Mouse (Mus musculus): ENCODE results near the gene Hoxb5. TPM values are rescaled to one million over a fixed set of nuclear protein-coding genes. Genes with fewer than 3 reads are reported as not detected.

Hoxb5 gene
- total and polyA plus RNA-seq, 3 experiments = 0.18 to 0.23 TPM; not detected in 1

- H3K4me1 ChIP-seq (ENCODE audit: control insufficient read depth, insufficient read depth, low read length) = no peaks in the 10 kb centered on the region
- H3K27me3 ChIP-seq (ENCODE audit: control insufficient read depth, insufficient read depth, low read length) = peaks cover 12% of the 10 kb centered on the region
- H3K79me2 ChIP-seq (replicated peaks; ENCODE audit: control insufficient read depth, insufficient read depth, low read length) = no peaks in the 10 kb centered on the region
- intact Hi-C loops (cut with DNase I) = loop anchor here (5.0 kb wide), 1 partner anchor 57 kb away; no protein-coding TSS in a partner anchor
- H3K9ac ChIP-seq (ENCODE audit: low read depth, low read length) = no peak overlapping the region
- no peak overlapping the region for H3K27ac ChIP-seq
- 81% methylated on average over 2 of the region's 2 CpGs for WGBS
- TF ChIP-seq POLR2A (IDR thresholded peaks at IDR 0.05; ENCODE audit: insufficient read depth, low read depth, low read length) (no peak), EP300 (IDR thresholded peaks at IDR 0.05; ENCODE audit: insufficient read depth, low read depth, low read length) (no peak), CTCF (IDR thresholded peaks at IDR 0.05) (no peak)
- H3K36me3 ChIP-seq (ENCODE audit: control insufficient read depth, insufficient read depth, low read length) = no peaks in the 10 kb centered on the region
- DNase-seq = no peak
- no peak overlapping the region for H3K4me3 ChIP-seq
These were observed 47.7 kb downstream of the Hoxb5 start for GRCm38 (mm10) chr11:96350791-96351190.

DNA sequence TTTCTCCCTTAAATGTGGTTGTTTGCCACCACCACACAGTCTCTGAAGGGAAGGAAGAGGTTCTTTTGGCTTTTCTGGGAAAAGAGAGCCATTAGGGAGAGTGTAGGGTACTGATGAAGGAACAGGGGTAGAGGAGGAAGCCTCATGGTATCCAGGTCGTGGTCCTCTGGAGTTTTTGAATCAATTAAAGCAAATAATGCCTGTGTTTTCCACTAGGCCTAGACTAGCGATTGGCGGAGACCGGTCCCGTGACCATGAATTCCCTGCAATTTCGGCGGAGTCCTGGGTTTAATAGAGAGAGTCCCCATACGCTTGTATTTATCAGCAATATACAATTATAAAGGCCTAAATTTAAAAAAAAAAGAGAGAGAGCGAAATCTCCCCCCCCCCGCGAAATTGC is 48.2 kb downstream of the Hoxb5 start:
- Histone ChIP-seq H3K4me1 (ENCODE audit: control insufficient read depth, insufficient read depth, low read length) (no peaks in the 10 kb centered on the region), H3K36me3 (ENCODE audit: control insufficient read depth, insufficient read depth, low read length) (no peaks in the 10 kb centered on the region), H3K79me2 (replicated peaks; ENCODE audit: control insufficient read depth, insufficient read depth, low read length) (no peaks in the 10 kb centered on the region), H3K4me3 (no peak overlapping the region; the same call in 1 of the 2 replicates), H3K9ac (ENCODE audit: low read depth, low read length) (no peak overlapping the region), H3K27ac (peak overlapping the region; percentile 15; the same call in 1 of the 2 replicates), H3K27me3 (ENCODE audit: control insufficient read depth, insufficient read depth, low read length) (peaks cover 7% of the 10 kb centered on the region; the same call in 1 of the 2 replicates)
- DNase-seq = no peak
- WGBS = 39% methylated on average over 11 of the region's 11 CpGs
- intact Hi-C loops (cut with DNase I) = loop anchor here (5.0 kb wide), 1 partner anchor 56 kb away; no protein-coding TSS in a partner anchor
- TF ChIP-seq POLR2A (IDR thresholded peaks at IDR 0.05; ENCODE audit: insufficient read depth, low read depth, low read length) = no peak
- no peak for TF ChIP-seq EP300 (IDR thresholded peaks at IDR 0.05; ENCODE audit: insufficient read depth, low read depth, low read length)
- TF ChIP-seq CTCF (IDR thresholded peaks at IDR 0.05) = no peak

GRCm38 (mm10) chr11:96351831-96352230 is 48.7 kb downstream of the Hoxb5 start:
- Histone ChIP-seq H3K27me3 (ENCODE audit: control insufficient read depth, insufficient read depth, low read length) (peaks cover 7% of the 10 kb centered on the region; the same call in 1 of the 2 replicates), H3K4me1 (ENCODE audit: control insufficient read depth, insufficient read depth, low read length) (no peaks in the 10 kb centered on the region), H3K27ac (peak overlapping the region; percentile 75), H3K9ac (ENCODE audit: low read depth, low read length) (peak overlapping the region; percentile 48), H3K36me3 (ENCODE audit: control insufficient read depth, insufficient read depth, low read length) (no peaks in the 10 kb centered on the region), H3K4me3 (peak overlapping the region; percentile 46), H3K79me2 (replicated peaks; ENCODE audit: control insufficient read depth, insufficient read depth, low read length) (no peaks in the 10 kb centered on the region)
- WGBS = 8% methylated on average over 22 of the region's 22 CpGs
- no peak for TF ChIP-seq EP300 (IDR thresholded peaks at IDR 0.05; ENCODE audit: insufficient read depth, low read depth, low read length)
- no peak for TF ChIP-seq CTCF (IDR thresholded peaks at IDR 0.05)
- TF ChIP-seq POLR2A (IDR thresholded peaks at IDR 0.05; ENCODE audit: insufficient read depth, low read depth, low read length) = no peak
- intact Hi-C loops (cut with DNase I) = loop anchor here (2.0 to 5.0 kb wide), 2 partner anchors 37 to 55 kb away; no protein-coding TSS in a partner anchor
- peak in 1 of 2 experiments; percentile 33 for DNase-seq

DNA sequence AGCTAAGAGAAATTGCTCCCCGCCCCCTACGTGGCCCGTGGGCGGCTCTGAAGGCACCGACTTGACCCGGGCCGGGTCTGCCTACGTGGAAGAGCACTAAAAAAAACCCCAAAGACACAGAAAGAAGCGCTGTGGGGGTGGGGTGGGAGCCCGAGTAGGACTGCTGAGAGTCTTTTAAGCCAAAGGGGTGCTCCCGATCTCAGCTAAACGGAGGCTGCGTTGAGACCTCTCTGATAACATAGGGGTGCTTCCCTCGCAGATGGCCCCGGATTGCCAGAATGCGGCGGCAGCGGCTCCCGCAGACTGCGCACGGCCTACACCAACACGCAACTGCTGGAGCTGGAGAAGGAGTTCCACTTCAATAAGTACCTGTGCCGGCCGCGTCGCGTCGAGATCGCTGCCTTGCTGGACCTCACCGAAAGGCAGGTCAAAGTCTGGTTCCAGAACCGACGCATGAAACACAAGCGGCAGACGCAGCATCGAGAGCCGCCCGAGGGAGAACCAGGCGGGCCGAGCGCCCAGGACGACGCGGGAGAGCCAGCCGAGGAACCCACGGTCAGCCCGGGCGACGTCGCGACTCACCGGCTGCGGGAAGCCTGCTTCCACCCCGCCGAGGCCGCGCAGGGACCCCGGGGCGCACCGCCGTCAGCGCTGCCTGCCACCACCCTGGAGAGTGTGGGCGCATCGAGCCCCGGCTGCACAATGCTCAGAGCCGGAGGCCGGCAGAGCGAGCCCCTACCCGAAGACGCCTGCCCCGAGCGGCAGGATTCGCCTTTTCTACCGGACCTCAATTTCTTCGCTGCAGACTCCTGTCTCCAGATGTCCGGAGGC is 49.8 kb downstream of the Hoxb5 start:
- 2% methylated on average over 75 of the region's 75 CpGs for WGBS
- Histone ChIP-seq H3K36me3 (ENCODE audit: control insufficient read depth, insufficient read depth, low read length) (no peaks in the 10 kb centered on the region), H3K4me3 (peak overlapping the region; percentile 46), H3K27me3 (ENCODE audit: control insufficient read depth, insufficient read depth, low read length) (peaks cover 9% of the 10 kb centered on the region; the same call in 1 of the 2 replicates), H3K27ac (peak overlapping the region; percentile 75), H3K79me2 (replicated peaks; ENCODE audit: control insufficient read depth, insufficient read depth, low read length) (no peaks in the 10 kb centered on the region), H3K9ac (ENCODE audit: low read depth, low read length) (peak overlapping the region; percentile 53), H3K4me1 (ENCODE audit: control insufficient read depth, insufficient read depth, low read length) (no peaks in the 10 kb centered on the region)
- no peak for TF ChIP-seq POLR2A (IDR thresholded peaks at IDR 0.05; ENCODE audit: insufficient read depth, low read depth, low read length)
- TF ChIP-seq CTCF (IDR thresholded peaks at IDR 0.05) = no peak
- no peak for TF ChIP-seq EP300 (IDR thresholded peaks at IDR 0.05; ENCODE audit: insufficient read depth, low read depth, low read length)
- intact Hi-C loops (cut with DNase I) = loop anchor here (2.0 to 5.0 kb wide), 2 partner anchors 38 to 54 kb away; no protein-coding TSS in a partner anchor
- peak; percentile 45 to 63 for DNase-seq

DNA sequence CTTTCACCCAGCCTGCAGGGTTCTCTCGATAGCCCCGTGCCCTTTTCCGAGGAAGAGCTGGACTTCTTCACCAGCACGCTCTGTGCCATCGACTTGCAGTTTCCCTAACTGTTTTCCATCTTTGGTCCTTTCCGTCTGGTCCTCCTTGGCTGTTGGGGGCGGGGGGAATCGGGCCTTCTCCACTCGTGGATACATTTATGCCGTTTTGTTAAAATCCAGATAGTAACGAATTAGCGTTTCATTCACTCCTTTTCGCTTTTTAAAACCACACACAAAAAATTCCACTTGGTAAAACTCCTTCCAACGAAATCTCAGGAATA is 50.3 kb downstream of the Hoxb5 start:
- Histone ChIP-seq H3K36me3 (ENCODE audit: control insufficient read depth, insufficient read depth, low read length) (no peaks in the 10 kb centered on the region), H3K27ac (peak overlapping the region; percentile 75), H3K79me2 (replicated peaks; ENCODE audit: control insufficient read depth, insufficient read depth, low read length) (no peaks in the 10 kb centered on the region), H3K9ac (ENCODE audit: low read depth, low read length) (peak overlapping the region; percentile 53), H3K27me3 (ENCODE audit: control insufficient read depth, insufficient read depth, low read length) (peaks cover 9% of the 10 kb centered on the region; the same call in 1 of the 2 replicates), H3K4me3 (peak overlapping the region; percentile 46), H3K4me1 (ENCODE audit: control insufficient read depth, insufficient read depth, low read length) (no peaks in the 10 kb centered on the region)
- WGBS = 7% methylated on average over 14 of the region's 14 CpGs
- DNase-seq = no peak
- intact Hi-C loops (cut with DNase I) = loop anchor here (2.0 to 5.0 kb wide), 2 partner anchors 39 to 54 kb away; no protein-coding TSS in a partner anchor
- TF ChIP-seq POLR2A (IDR thresholded peaks at IDR 0.05; ENCODE audit: insufficient read depth, low read depth, low read length) (no peak), CTCF (IDR thresholded peaks at IDR 0.05) (no peak), EP300 (IDR thresholded peaks at IDR 0.05; ENCODE audit: insufficient read depth, low read depth, low read length) (no peak)

Data from heart, adult 2 months (tissue).